13 mouse cellular contexts compared by ENCODE assay signal in genomic region chr12:80017376-80017929, GRCm38 (mm10).
DNase-seq lines count a peak whose midpoint lies in the region; ATAC-seq and TF ChIP-seq lines count a peak whose summit lies in the region.
"Had no signal": no experiment of that assay in that cellular context is flagged by ENCODE, and none has a peak within 500 bp of the region (broad histone marks: within the 10 kb centered on the region; RNA-seq: fewer than 3 reads in every experiment).

No protein-coding gene starts in this region.

- no peak for TF ChIP-seq CTCF in midbrain, postnatal 0 days (IDR thresholded peaks at IDR 0.05)
- TF ChIP-seq CTCF in intestine, postnatal 0 days (IDR thresholded peaks at IDR 0.05; ENCODE audit: low read depth) = no peak

- ATAC-seq in heart, embryonic 15.5 days (replicated peaks; ENCODE audit: insufficient number of reproducible peaks, insufficient read depth, low FRiP score, low read depth) = 0 out of 2 replicates have a peak, but pooled peaks have one; percentile 9
- ATAC-seq in midbrain, postnatal 0 days (ENCODE audit: low FRiP score) = no peak
- ATAC-seq in intestine, postnatal 0 days = peak; percentile 28; the same call in 1 of the 2 replicates
- no peak for ATAC-seq in megakaryocyte-erythroid progenitor cell, adult 5-6 weeks (replicated peaks; ENCODE audit: low FRiP score, low TSS enrichment, poor library complexity, severe bottlenecking)
- no peak for ATAC-seq in granulocyte monocyte progenitor cell, adult 5-6 weeks (replicated peaks; ENCODE audit: poor library complexity, severe bottlenecking)
- ATAC-seq: midbrain, embryonic 13.5 days had no signal

- peaks cover 67% of the 10 kb centered on the region for H3K4me1 ChIP-seq in heart, embryonic 15.5 days (replicated peaks)
- H3K4me1 ChIP-seq in midbrain, embryonic 10.5 days = peaks cover 65% of the 10 kb centered on the region
- peaks cover 17% of the 10 kb centered on the region for H3K4me1 ChIP-seq in midbrain, postnatal 0 days (ENCODE audit: insufficient read depth, low read length)
- 0 out of 2 replicates have a peak, but pooled peaks cover 8% of the 10 kb centered on the region for H3K4me1 ChIP-seq in intestine, postnatal 0 days (replicated peaks; ENCODE audit: control insufficient read depth, insufficient read depth, low read length)

- H3K4me2 ChIP-seq in heart, embryonic 15.5 days = no peak overlapping the region
- no peak overlapping the region for H3K4me2 ChIP-seq in midbrain, postnatal 0 days (ENCODE audit: low read depth, low read length, poor library complexity, severe bottlenecking)
- no peak overlapping the region for H3K4me2 ChIP-seq in intestine, postnatal 0 days (replicated peaks; ENCODE audit: low read depth)
- H3K4me2 ChIP-seq: midbrain, embryonic 13.5 days; neural tube, embryonic 13.5 days had no signal

- H3K27me3 ChIP-seq in heart, embryonic 15.5 days = no peaks in the 10 kb centered on the region
- H3K27me3 ChIP-seq in midbrain, embryonic 10.5 days (ENCODE audit: low read depth, poor library complexity, severe bottlenecking) = peaks cover 4% of the 10 kb centered on the region; the same call in 1 of the 2 replicates
- no peaks in the 10 kb centered on the region for H3K27me3 ChIP-seq in midbrain, postnatal 0 days (ENCODE audit: insufficient read depth, low read length)
- H3K27me3 ChIP-seq in intestine, postnatal 0 days (replicated peaks; ENCODE audit: control insufficient read depth, insufficient read depth, low read length) = no peaks in the 10 kb centered on the region
- H3K27me3 ChIP-seq: midbrain, embryonic 13.5 days; neural tube, embryonic 13.5 days had no signal

- no peaks in the 10 kb centered on the region for H3K9me3 ChIP-seq in heart, embryonic 15.5 days (replicated peaks)
- no peaks in the 10 kb centered on the region for H3K9me3 ChIP-seq in midbrain, embryonic 10.5 days (replicated peaks)
- no peaks in the 10 kb centered on the region for H3K9me3 ChIP-seq in midbrain, postnatal 0 days (ENCODE audit: low read length)
- no peaks in the 10 kb centered on the region for H3K9me3 ChIP-seq in intestine, postnatal 0 days (ENCODE audit: control insufficient read depth)
- H3K9me3 ChIP-seq: midbrain, embryonic 13.5 days; neural tube, embryonic 13.5 days had no signal

- H3K9ac ChIP-seq in heart, embryonic 15.5 days = no peak overlapping the region
- no peak overlapping the region for H3K9ac ChIP-seq in midbrain, postnatal 0 days (replicated peaks; ENCODE audit: low read length, poor library complexity, severe bottlenecking)
- H3K9ac ChIP-seq in intestine, postnatal 0 days (ENCODE audit: low read depth, low read length) = no peak overlapping the region
- H3K9ac ChIP-seq: midbrain, embryonic 13.5 days; neural tube, embryonic 13.5 days had no signal

- no peak for DNase-seq in heart, postnatal 4 days
- DNase-seq in midbrain, embryonic 10.5 days (ENCODE audit: low spot score) = no peak
- no peak for DNase-seq in midbrain, postnatal 0 days (ENCODE audit: low spot score)
- DNase-seq: adrenal gland, postnatal 25 days; right cerebral cortex, adult 18-20 months; thymus, postnatal 36 days had no signal

- H3K4me3 ChIP-seq in heart, embryonic 15.5 days = no peak overlapping the region
- H3K4me3 ChIP-seq in midbrain, embryonic 10.5 days = no peak overlapping the region
- no peak overlapping the region for H3K4me3 ChIP-seq in midbrain, postnatal 0 days (ENCODE audit: low read depth, low read length)
- H3K4me3 ChIP-seq in intestine, postnatal 0 days (ENCODE audit: low read depth, low read length) = no peak overlapping the region
- H3K4me3 ChIP-seq: layer of hippocampus, adult 2 months; midbrain, embryonic 13.5 days; neural tube, embryonic 13.5 days had no signal

- H3K27ac ChIP-seq in heart, embryonic 15.5 days = peak overlapping the region; percentile 49
- peak overlapping the region; percentile 91; the same call in 1 of the 2 replicates for H3K27ac ChIP-seq in midbrain, embryonic 10.5 days (replicated peaks)
- no peak overlapping the region for H3K27ac ChIP-seq in midbrain, postnatal 0 days (ENCODE audit: low read depth, low read length)
- H3K27ac ChIP-seq in intestine, postnatal 0 days (ENCODE audit: low read depth, low read length) = no peak overlapping the region
- H3K27ac ChIP-seq: layer of hippocampus, adult 2 months; midbrain, embryonic 13.5 days; neural tube, embryonic 13.5 days had no signal

- H3K36me3 ChIP-seq in heart, embryonic 15.5 days = no peaks in the 10 kb centered on the region
- H3K36me3 ChIP-seq in midbrain, embryonic 10.5 days = no peaks in the 10 kb centered on the region
- no peaks in the 10 kb centered on the region for H3K36me3 ChIP-seq in midbrain, postnatal 0 days (ENCODE audit: insufficient read depth, low read length)
- no peaks in the 10 kb centered on the region for H3K36me3 ChIP-seq in intestine, postnatal 0 days (ENCODE audit: control insufficient read depth, insufficient read depth)
- H3K36me3 ChIP-seq: midbrain, embryonic 13.5 days; neural tube, embryonic 13.5 days had no signal

- WGBS in heart, embryonic 15.5 days = 62% methylated on average over 8 of the region's 8 CpGs
- WGBS in midbrain, embryonic 10.5 days = 90% methylated on average over 8 of the region's 8 CpGs
- WGBS in midbrain, postnatal 0 days = 82% methylated on average over 8 of the region's 8 CpGs
- 62% methylated on average over 8 of the region's 8 CpGs for WGBS in intestine, postnatal 0 days

Comparison
In these comparisons a context has a peak if more than half of its experiments do, and no peak if none do; other contexts are left out.
1. H3K27ac ChIP-seq: peak in heart, embryonic 15.5 days (single experiment) and midbrain, embryonic 10.5 days (single experiment); none in midbrain, postnatal 0 days (single experiment) and intestine, postnatal 0 days (single experiment).
2. ATAC-seq: peak in heart, embryonic 15.5 days (single experiment) and intestine, postnatal 0 days (single experiment); none in midbrain, postnatal 0 days (single experiment), megakaryocyte-erythroid progenitor cell, adult 5-6 weeks (single experiment) and granulocyte monocyte progenitor cell, adult 5-6 weeks (single experiment).